Mouse (Mus musculus) adrenal gland, postnatal 4 days (tissue): Measurements from ENCODE around the gene Mical2. TPM values are rescaled to one million over a fixed set of nuclear protein-coding genes. Genes with fewer than 3 reads are reported as not detected.

Experiments
- DNase-seq, 2 experiments: peaks; one replicate each; pipeline ENCODE4 v3.0.0; 2021 to 2022; ENCODE audit warnings: low spot score in 2 of 2, mixed read lengths in 2 of 2
- total RNA-seq, 2 experiments: library from RNA; stranded (reverse); gene quantifications; 2 replicates each; pipeline ENCODE4 v1.2.3; 2021

Gene Mical2
- total RNA-seq, 2 experiments from 2014 or later = 25.2 TPM

DNA sequence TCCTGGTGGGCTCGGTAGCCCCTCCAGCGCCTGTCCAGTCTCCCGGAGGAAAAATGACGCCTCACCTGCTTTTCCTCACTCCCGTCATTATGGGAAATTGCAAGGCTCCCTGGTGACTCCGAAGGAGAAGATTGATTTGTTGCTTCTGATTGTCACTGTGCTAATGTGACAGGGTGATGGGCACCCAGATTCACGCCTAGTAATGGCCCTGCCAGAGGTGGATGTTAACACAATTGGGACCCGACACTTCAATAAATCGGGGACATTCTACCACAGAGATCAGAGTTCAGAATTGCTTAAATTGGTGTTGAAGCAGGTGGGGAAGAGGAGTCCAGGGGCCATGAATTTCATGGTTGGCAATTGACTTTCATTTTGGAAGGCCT lies 219.3 kb downstream of the Mical2 start:
- no peak for DNase-seq

DNA sequence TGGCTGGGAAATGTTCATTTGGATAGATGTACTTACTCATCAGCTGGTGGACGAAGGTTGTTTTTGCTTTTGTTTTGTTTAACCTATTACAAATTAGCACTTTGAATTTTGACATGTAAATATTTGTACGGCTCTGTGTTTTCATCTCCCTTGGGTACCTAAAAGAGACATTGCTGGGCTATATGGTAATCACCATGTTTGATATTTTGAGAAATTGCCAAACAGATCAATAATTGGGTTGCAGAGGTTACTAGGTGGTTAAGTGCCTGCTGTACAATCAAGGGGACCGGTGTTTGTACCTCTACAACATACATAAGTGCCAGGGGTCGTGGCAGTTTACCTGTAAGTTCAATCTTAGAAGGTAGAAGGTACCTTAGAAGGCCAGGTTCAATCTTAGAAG lies 220.8 kb downstream of the Mical2 start:
- no peak for DNase-seq

DNA sequence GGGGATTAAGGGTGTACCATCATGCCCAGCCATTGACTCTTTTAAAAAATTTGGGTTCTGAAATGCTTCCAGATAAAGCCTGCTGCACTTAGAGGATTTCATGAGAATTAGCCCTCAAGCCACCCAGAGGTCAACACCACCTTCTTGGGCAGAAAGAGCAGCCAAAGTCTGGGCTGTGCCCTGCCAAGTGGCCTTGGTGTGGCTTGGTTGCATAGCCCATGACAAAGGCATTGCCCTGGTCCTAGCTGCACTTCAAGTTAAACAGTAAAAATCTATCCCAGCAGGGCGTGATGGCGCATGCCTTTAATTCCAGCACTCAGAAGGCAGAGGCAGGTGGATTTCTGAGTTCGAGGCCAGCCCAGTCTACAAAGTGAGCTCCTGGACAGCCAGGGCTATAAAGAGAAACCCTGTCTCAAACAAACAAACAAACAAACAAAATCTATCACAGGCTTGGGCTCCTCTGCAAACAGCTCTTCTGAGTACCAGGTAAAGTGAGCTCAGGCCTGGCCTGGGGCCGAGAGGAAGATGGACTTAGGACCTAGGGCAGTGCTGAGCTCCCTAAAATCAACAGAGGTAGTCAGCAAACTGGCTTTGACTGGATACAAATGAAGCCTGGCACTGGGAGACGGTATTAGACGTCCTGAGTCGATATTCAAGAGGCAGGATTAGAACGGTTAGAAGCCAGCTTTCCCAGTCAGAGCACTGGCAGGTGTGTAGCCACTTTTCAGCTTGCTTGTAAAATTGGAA lies 224.5 kb downstream of the Mical2 start:
- DNase-seq = no peak

DNA sequence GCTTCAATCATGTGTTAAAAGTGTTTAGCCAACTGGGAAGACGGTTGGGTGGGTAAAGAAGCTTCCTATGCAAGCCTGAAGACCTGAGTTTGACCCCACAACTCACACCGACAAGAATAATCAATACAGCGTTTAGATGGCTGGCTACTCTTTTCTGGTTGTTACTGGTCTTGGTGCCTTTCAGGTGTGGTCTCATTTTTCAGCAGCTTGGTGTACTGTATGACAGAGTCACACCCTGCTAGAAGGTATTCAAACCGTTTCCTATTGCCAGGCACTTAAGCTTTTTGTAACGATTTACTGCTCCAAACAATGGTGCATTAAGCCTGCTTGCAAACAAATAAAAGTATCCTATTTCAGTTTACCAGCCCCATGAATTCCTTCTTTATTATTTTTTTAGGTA lies 226.8 kb downstream of the Mical2 start:
- no peak for DNase-seq

DNA sequence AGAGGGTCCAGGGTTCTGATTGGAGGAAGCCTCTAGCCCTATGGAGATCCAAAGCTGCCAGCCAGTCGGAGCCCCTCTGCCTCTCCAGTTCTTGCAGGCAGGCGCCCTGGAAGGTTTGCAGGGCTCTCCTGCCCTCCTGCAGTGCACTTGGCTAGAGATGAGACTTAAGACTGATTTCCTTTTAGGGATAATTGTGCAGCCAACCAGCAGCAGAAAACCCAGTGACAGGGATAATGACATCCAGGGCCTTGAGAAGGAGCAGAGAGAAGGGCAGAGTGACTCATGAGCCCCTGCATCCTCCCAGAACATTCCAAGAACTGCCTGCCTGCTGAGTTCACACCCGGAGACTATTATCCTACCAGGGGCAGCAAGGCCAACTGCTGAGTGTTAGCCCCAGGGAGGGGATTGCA lies 228.2 kb downstream of the Mical2 start:
- DNase-seq = no peak

DNA sequence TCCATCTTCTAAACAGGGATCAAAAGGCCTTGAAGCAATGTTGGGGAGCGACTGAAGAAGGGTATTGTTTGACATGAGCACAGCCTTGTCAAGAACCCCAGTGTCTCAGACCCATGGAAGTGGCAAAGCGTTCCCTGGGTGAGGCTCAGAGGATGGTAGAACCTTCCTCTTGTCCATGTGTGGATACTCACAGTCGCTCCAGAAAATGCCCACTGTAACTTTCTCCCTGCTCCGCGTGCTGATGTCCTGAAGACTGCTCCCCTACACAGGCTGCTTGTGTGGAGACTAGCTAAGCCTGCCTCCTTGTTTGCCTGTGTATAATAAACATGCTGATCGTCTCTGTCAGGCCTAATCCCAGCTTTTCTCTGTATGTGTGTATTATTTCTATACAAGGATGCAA lies 228.7 kb downstream of the Mical2 start:
- no peak for DNase-seq

DNA sequence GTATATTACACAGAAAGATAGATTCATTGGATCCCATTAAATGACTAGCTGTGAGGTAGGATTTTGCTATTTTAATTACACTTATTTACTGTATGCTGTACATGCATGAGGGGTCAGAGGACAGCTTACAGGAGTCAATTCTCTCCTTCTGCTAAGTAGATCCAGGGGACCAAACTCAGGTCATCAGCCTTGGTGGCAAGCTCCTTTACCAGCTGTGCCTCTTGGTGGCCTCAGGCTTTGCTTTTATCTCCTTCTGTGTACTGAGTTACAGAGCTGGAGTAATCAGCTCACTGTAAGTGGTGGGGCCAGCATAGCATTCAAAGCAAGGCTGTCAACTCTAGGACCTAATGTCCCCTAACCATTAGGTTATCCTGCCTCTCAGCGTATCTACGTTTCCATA lies 229.3 kb downstream of the Mical2 start:
- DNase-seq = no peak

DNA sequence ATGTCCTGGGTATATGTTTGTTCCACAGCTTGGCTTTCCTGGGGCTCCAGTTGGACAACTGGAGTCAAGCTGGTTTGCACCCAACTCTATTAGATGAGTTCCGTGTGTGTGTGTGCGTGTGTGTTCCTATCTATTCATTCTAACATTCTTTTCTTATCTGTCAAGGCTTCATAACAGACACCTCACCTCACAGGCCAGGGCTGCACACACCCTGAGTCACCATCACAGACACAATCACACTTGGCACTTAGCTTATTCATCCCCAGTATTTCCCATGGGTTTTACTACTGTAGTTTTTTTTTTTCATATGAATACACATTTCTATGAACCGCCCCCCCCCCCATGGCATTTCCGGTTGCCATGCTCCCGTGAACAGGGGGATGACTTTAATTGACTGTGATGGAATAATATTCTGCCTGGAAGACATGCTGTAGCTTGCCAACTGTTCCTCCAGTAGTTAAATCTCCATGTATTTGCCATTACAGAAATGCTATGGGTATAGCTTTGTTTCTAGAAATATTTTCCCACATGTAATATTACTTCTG lies 230.0 kb downstream of the Mical2 start:
- DNase-seq = no peak

DNA sequence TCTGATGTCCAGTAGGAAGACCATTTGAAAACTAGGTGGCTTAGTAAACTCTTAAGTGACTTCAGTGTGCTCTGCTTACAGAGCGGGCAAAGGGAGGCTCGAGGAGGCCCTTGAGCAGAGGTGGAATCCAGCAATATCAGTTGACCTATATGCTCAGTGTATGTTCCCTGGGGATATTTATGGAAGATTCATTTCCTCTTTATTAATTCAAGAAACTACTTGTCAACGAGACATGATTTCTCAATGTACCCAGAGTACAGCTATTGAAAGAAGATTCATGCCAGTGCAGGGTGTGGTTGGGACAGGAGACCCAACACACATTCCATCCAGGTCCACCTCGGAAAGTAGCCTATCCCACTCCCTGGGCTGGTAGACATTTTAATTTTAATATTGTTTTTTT lies 231.7 kb downstream of the Mical2 start:
- DNase-seq = no peak

DNA sequence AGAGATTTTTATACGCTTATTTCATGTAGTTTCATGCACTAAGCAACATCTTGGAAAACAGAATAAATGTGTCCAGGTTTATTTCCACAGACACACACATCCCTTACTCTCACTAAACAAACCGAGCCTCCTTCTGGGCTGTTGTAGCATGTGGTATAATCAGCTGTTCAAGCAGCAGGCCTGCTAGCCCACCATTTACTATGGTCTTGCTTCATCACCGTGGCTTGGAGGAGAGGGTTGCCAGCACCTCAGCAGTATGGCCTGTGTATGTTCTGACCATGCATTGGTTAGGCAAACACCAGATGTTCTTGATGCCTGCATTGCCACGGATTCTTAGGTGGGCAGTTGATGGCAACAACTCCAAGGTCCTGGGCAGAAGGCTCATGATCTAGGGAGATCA lies 232.3 kb downstream of the Mical2 start:
- no peak for DNase-seq

DNA sequence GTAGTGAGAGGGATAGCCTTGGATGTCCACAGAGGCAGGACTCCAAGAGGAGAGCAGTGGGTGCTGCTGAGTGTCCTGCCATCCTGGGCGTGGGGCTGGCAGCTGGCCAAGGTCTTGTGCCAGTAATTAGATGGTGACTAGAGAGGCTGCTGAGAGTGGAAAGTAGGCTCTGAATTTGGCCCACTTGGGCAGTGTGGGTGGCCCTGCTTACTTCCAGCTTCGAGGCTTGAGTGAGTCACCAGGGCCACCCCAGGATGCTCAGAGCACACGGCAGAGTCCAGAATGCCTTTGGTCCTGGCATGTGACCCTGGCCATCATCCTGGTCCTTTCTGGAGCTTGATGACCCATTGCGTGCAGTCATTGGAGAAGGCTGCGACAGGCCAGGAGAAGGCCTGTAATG lies 232.8 kb downstream of the Mical2 start:
- DNase-seq = no peak

Other genes with a start within 250 kb of the Mical2 start
- 10 to 100 TPM; 80.7 to 82.2 TPM for gene Usp47, start 202.4 kb upstream of the Mical2 start, total RNA-seq
- gene Dkk3, start 66.8 kb upstream of the Mical2 start, total RNA-seq = 10 to 100 TPM; 17.3 to 17.7 TPM
- 100 to 1,000 TPM; 106 to 136 TPM for gene Parva, start 201.6 kb downstream of the Mical2 start, total RNA-seq